Mouse (Mus musculus) embryo, embryonic 10 days (tissue): Measurements from ENCODE around the gene Gm9639.
"Not testable (repeated sequence)": the region's sequence is repeated elsewhere in the genome, so short reads cannot be mapped to it uniquely, and the experiment has no call there.

Experiments
- DNase-seq: peaks from one replicate; pipeline ENCODE4 v3.0.0-alpha.2; 2015; ENCODE audit warnings: low spot score

Gm9639 gene

GRCm38 (mm10) chr10:77794976-77795375, at the start of gene Gm9639:
Gene Gm9639 (minus strand): TSS chr10:77795076.
- no peak for DNase-seq

DNA sequence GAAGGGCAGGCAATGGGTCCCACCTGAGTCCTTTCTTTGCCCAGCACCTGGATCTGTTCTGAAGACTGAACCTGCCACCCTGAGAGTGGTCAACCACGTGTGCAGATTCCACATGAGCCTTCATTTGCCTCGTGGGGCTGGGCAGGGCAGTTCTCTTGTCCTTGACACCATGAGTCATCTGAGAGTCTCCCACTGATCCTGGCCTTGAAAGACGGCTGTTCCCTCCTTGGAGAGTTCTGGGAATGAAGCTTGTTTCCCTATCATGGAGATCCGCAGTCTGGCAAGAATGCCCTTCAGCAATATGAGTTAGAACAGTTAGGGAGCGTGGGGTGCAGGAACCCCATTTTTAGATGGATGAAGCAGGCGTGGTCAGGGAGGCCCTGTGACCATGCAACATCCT, 44.1 kb upstream of the Gm9639 start:
- DNase-seq: no peak

- DNase-seq: no peak
These were observed 40.8 kb upstream of the Gm9639 start, which contains the start of gene Krtap10-10 for GRCm38 (mm10) chr10:77835647-77836046. Gene Krtap10-10 (plus strand): TSS chr10:77835947.

- no peak for DNase-seq
These were observed 32.1 kb upstream of the Gm9639 start, which contains the start of gene Krtap10-4 for GRCm38 (mm10) chr10:77826951-77827350. Gene Krtap10-4 (minus strand): TSS chr10:77827095.

- no peak for DNase-seq
These were observed 24.3 kb upstream of the Gm9639 start for GRCm38 (mm10) chr10:77819203-77819602.

- no peak for DNase-seq
These were observed 23.6 kb upstream of the Gm9639 start for GRCm38 (mm10) chr10:77818523-77818922.

DNA sequence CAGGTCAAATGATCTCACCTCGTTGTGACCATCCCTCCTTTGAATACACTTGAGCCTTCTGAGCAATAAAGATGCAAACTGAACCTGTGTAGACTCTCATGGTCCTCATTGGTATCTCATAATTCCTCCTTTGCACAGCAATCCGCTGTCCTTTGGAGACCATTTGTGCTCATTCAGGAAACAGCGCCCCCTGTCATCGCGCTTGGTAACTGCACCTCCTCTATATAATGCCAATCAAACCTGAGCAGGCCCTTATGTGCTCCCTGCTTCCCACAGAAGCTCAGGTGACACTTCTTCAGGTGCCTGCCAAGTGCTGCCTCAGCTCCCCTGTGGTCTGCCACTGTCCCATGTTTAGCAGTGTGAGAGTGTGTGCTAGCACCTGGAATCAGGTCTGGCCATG, 20.6 kb upstream of the Gm9639 start:
- DNase-seq: peak; percentile 51

GRCm38 (mm10) chr10:77814382-77814781, 19.5 kb upstream of the Gm9639 start, which contains the start of gene Gm2696:
Gene Gm2696 (plus strand): TSS chr10:77814682.
- DNase-seq: no peak

DNA sequence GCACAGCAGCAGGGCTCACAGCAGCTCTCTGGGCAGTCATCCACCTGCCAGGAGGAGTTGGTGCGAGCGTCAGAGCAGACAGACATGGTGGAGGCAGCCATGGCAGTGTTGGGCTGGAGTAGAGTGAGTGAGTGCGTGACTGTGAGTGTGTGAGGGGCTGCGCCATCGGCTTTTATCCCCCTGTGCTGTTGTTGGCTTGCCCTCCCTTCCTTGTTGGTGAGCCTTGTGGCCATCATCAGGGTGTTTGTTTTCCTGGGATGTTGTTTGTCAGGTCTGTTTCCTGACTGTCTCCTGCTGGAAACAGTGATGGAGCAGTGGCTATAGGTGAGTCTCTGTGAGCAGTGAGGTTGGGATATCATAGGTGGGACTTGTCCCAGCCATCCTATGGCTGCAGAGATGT, 16.9 kb upstream of the Gm9639 start, which contains the start of gene Gm9507:
Gene Gm9507, minus strand, starts transcription at position 101 of the 400 bp plus-strand sequence.
- DNase-seq: no peak

- DNase-seq: no peak
These were observed 9.2 kb upstream of the Gm9639 start for GRCm38 (mm10) chr10:77804095-77804494.

DNA sequence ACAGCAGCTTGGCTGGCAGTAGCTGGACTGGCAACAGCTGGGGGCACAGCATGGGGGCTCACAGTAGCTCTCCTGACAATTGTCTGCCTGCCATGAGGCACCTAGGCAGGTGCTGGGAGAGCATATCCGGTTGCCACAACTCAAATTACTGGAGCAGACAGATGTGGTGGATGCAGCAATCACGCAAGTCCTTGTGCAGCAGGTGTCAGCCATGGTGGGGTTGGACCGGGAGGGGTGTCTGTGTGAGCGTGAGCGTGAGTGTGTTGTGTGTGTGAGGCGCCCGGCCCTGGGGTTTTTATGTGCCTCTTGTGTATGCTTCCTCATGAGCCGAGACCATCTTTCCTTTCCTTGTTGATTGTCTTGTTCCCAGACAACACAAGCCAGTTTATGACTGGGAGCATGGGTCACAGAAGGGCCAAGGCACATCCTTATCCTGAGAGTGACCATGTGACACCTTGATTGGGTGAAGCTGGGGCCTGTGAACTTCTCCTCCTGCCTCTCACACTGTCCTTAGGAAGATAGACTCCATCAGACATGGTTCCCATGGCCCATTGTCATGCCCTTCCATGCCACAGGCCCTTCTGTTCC, 4.1 kb upstream of the Gm9639 start, which contains the start of gene Gm19668:
Gene Gm19668, minus strand, starts transcription at position 213 of the 588 bp plus-strand sequence.
- DNase-seq: no peak

- not testable (repeated sequence) for DNase-seq
These were observed 3.5 kb upstream of the Gm9639 start for GRCm38 (mm10) chr10:77798164-77798920.

DNA sequence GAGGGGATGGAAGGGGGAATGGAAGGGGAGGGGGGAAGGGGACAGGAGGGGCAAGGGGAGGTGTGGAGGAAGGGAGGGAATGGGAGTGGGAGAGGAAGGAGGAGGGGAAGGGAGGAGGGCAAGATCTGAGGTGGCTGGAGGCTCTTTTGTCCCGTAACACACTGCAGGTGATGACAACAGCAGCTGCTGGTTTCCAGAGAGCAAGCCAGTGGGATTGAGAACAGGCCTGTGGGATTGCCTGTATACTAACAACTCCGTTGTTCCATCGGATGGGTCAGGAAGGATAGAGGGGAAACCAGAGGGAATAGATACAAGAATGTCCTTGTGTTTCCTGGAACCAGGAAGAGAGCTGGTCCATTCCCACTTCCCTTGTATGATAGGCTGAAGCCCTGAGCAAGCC, 2.8 kb upstream of the Gm9639 start:
- no peak for DNase-seq

DNA sequence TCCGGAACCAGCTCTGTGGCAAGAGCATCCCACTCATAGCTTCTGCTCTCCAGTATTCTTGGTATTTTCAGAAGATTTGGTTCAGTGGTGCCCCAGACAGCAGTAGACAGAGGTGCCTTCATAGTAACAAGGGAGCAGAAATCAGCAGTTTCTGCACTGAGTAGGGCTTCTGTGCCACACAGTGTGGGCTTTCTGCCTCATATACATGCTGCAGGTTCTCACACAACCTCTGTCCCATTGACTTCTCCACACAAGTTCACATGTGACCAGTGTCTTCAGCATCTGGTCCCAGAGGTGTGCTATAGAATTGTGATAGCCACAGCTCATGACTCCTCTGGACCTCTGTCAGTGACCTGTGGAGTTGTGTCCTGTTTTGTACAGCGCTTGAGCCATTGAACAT, 6.3 kb downstream of the Gm9639 start:
- DNase-seq: no peak

GRCm38 (mm10) chr10:77787876-77788275, 7.0 kb downstream of the Gm9639 start, which contains the start of gene Gm7137:
Gene Gm7137 (minus strand): TSS chr10:77788200.
- DNase-seq: not testable (repeated sequence)

DNA sequence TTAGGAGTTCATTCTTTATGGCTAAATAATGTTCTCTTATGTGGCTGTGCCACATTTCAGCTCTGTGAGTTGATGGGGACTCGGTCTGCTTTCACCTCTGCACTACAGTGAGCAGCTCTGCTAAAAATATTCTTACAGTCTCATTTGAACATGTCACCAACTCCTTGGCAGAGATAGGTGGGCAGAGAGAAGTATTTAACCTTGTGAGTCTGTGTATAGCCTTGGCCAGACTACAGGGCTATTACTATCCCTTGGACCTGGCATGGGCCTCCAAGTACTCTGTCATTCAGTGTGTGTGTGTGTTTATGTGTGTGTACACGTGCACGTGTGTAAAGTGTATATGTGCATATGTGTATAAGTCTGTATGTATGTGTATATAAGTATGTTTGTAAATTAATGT, 11.5 kb downstream of the Gm9639 start:
- DNase-seq: not testable (repeated sequence)

DNA sequence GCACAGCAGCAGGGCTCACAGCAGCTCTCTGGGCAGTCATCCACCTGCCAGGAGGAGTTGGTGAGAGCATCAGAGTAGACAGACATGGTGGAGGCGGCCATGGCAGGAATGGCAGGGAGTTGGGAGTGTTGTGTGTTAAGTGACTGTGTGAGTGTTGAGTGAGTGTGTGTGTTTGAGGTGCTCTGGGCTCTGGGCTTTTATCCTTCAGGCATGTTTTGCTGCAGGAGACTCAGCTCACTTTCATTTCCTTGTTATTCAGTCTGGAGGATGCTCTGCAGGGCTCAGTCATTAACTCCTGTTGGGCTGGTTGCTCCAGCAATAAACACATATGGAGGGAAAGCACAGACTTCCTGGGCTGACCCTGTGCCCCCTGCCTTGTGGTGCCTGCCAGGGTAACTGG, 12.4 kb downstream of the Gm9639 start, which contains the start of gene Gm3250:
Gene Gm3250, minus strand, starts transcription at position 101 of the 400 bp plus-strand sequence.
- DNase-seq: not testable (repeated sequence)

DNA sequence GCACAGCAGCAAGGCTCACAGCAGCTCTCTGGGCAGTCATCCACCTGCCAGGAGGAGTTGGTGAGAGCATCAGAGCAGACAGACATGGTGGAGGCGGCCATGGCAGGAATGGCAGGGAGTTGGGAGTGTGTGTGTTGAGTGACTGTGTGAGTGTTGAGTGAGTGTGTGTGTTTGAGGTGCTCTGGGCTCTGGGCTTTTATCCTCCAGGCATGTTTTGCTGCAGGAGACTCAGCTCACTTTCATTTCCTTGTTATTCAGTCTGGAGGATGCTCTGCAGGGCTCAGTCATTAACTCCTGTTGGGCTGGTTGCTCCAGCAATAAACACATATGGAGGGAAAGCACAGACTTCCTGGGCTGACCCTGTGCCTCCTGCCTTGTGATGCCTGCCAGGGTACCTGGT, 18.0 kb downstream of the Gm9639 start, which contains the start of gene Gm7138:
Gene Gm7138, minus strand, starts transcription at position 101 of the 400 bp plus-strand sequence.
- not testable (repeated sequence) for DNase-seq

- DNase-seq: not testable (repeated sequence)
These were observed 22.7 kb downstream of the Gm9639 start for GRCm38 (mm10) chr10:77772142-77772541.

- not testable (repeated sequence) for DNase-seq
These were observed 23.7 kb downstream of the Gm9639 start, which contains the start of gene Gm3238 for GRCm38 (mm10) chr10:77771225-77771624. Gene Gm3238 (minus strand): TSS chr10:77771325.

- no peak for DNase-seq
These were observed 25.1 kb downstream of the Gm9639 start for GRCm38 (mm10) chr10:77769727-77770126.

- DNase-seq: not testable (repeated sequence)
These were observed 35.3 kb downstream of the Gm9639 start, which contains the start of gene Gm3233 for GRCm38 (mm10) chr10:77759582-77759981. Gene Gm3233 (minus strand): TSS chr10:77759682.

GRCm38 (mm10) chr10:77753448-77753847, 41.4 kb downstream of the Gm9639 start:
- DNase-seq: no peak
